Mouse (Mus musculus) spleen, adult 18-20 months (tissue): Measurements from ENCODE around the gene Lrrc30.

Source experiments
- DNase-seq, 2 experiments: peaks; one replicate each; pipeline ENCODE4 v3.0.0; 2022; ENCODE audit warnings: mixed read lengths in 2 of 2

The Lrrc30 gene

DNA sequence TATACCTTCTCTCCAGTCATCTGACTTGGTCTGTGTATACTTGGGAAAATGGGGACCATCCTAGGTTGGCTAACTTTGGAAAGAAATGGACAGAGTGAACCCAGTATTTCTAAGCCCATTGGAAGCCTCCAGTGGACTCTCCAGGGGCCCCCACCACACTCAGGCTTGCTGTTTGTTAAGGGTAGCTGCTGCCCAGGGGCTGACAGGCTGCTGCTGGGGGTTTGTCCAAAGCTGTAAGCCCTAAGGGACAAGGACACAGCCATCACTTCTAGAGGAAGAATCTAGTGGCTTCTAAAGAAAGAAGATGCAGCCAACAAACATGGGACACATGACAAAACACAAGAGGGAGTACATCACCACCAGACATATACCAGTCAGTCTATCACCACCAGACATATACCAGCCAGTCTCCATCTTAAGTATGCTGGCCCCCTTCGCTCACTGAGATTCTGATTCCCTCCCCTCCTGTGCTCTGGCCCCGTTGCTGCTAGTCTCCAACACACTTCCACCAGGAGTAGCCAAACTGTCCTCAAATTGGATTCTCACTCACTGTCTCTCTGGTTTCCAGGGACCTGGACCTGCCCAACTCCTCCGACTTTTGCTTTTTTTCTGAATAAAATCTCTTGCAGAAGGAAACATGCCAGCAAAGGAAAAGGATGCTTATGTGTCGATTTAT lies 49.7 kb downstream of the Lrrc30 start:
- DNase-seq, result no peak

DNA sequence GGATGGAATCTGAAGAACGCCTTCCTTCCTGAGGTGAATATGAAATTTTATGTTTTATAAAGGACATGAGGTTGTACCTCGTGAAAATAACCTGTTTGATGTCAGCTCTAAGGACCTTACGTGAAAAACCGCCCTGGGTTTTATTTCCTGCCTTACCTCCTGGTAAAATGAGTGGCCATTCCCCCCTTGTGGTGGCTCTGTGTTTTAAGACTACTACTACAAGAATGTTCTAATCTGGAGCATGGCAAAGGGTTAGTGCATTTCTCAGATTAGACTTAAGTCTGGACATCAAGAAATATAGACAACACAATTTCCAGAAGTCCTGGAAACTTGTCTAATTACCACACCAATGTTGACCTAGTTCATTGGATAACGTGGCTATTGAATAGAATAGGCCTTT lies 50.7 kb downstream of the Lrrc30 start:
- DNase-seq, result no peak
